Mouse (Mus musculus) intestine, embryonic 16.5 days (tissue): ENCODE results near the gene Kif21a. TPM values are rescaled to one million over a fixed set of nuclear protein-coding genes. Genes with fewer than 3 reads are reported as not detected.

Experiments
- ATAC-seq: fragments of 200-750 bp; cut with Nextera tagmentation; 2 replicates; pipeline ENCODE4 v1.8.0; 2017; ENCODE audit warnings: moderate TSS enrichment, moderate library complexity
- H3K27ac ChIP-seq: fragments of 300-500 bp; sonication (generic); 2 replicates; pipeline ENCODE4 v1.5.1; 2014; ENCODE audit warnings: mild to moderate bottlenecking, low read length
- H3K27me3 ChIP-seq: fragments of 300-500 bp; sonication (generic); replicated peaks from 2 replicates; pipeline ENCODE4 v1.6.1; 2014; ENCODE audit warnings: low read length, control low read depth, mixed read lengths; ENCODE audit not compliant: control insufficient read depth, insufficient read depth
- H3K36me3 ChIP-seq: fragments of 300-500 bp; sonication (generic); 2 replicates; pipeline ENCODE4 v1.6.1; 2014; ENCODE audit warnings: low read length, control low read depth; ENCODE audit not compliant: control insufficient read depth, insufficient read depth
- H3K4me1 ChIP-seq: fragments of 300-500 bp; sonication (generic); 2 replicates; pipeline ENCODE4 v1.6.1; 2014; ENCODE audit warnings: low read length, control low read depth, mixed read lengths; ENCODE audit not compliant: control insufficient read depth, insufficient read depth
- H3K4me2 ChIP-seq: fragments of 300-500 bp; sonication (generic); 2 replicates; pipeline ENCODE4 v1.6.1; 2014; ENCODE audit warnings: low read depth, low read length, control low read depth
- H3K4me3 ChIP-seq: fragments of 300-500 bp; sonication (generic); 2 replicates; pipeline ENCODE4 v1.5.1; 2014; ENCODE audit warnings: mild to moderate bottlenecking, low read length
- H3K9ac ChIP-seq: fragments of 300-500 bp; sonication (generic); 2 replicates; pipeline ENCODE4 v1.6.1; 2014; ENCODE audit warnings: low read depth, low read length
- H3K9me3 ChIP-seq: fragments of 300-500 bp; sonication (generic); 2 replicates; pipeline ENCODE4 v1.6.1; 2016; ENCODE audit warnings: low read length, control low read depth; ENCODE audit not compliant: control insufficient read depth
- WGBS: fragments of 180-500 bp; shearing (Covaris S2); extraction: QIAGEN DNeasy Blood & Tissue Kit; methylation state at CpG from one replicate; pipeline ENCODE4 v1.1.7; 2014; 5-methylcytosine and 5-hydroxymethylcytosine counted together
- polyA plus RNA-seq: library from polyadenylated mRNA; unstranded; fragments of >200 nt; fragmentation: Nextera tagmentation; extraction: Ambion mirVana; gene quantifications from 2 replicates; pipeline ENCODE4 v1.2.1, GENCODE M21; 2015

Gene Kif21a
- polyA plus RNA-seq, 1 experiment from 2014 or later = 10.6 TPM

DNA sequence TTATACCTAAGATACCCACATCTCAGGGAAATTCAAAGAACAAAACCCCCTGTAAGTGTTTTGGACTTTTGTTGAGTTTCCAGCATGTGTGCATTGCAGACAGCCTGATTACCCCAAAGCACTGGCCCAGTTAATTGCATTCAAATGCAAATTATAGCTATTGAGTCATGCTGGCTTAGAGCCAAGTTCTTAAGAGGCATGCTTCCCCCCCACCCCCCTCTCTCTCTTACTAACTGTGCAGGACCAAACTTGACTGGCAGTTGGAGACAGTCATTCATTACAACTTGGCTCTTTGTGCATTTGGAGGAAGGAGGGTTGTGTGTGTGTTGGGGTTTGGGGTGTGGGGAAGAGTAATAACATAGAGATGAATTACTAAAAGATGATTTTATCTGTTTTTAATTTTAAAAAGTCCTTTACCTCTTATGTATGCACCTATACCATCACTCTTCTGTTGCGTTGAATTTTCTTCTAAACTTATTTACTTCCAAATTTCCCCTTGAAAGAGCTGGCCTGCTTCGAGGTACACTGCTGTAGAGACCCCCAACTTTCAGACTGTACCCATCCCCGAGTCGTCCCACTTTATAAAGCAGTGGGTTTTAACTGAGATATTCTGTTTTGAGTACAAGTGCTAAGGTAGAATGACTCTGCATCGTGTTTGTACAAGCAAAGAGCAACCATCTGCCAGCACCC lies 6.6 kb upstream of the Kif21a start:
- WGBS = 53% methylated on average over 5 of the region's 5 CpGs

GRCm38 (mm10) chr15:91048951-91049495 lies 725 bp downstream of the Kif21a start:
- Histone ChIP-seq H3K9ac (peak overlapping the region; percentile 86), H3K27ac (peak overlapping the region; percentile 82), H3K9me3 (no peaks in the 10 kb centered on the region), H3K4me3 (peak overlapping the region; percentile 88), H3K4me2 (peak overlapping the region; percentile 98), H3K4me1 (0 out of 2 replicates have a peak, but pooled peaks cover 5% of the 10 kb centered on the region), H3K36me3 (no peaks in the 10 kb centered on the region), H3K27me3 (no peaks in the 10 kb centered on the region)
- peak; percentile 70 for ATAC-seq
- WGBS = 1% methylated on average over 43 of the region's 47 CpGs

More for the DNA sequence above, 6.6 kb upstream of the Kif21a start:
- Histone ChIP-seq H3K9ac (no peak overlapping the region), H3K36me3 (no peaks in the 10 kb centered on the region), H3K27ac (no peak overlapping the region), H3K4me3 (no peak overlapping the region), H3K4me1 (no peaks in the 10 kb centered on the region), H3K4me2 (no peak overlapping the region), H3K9me3 (no peaks in the 10 kb centered on the region), H3K27me3 (no peaks in the 10 kb centered on the region)
- ATAC-seq = peak; percentile 36; the same call in 1 of the 2 replicates

GRCm38 (mm10) chr15:91047627-91048026 lies 2.1 kb downstream of the Kif21a start:
- H3K9ac ChIP-seq = no peak overlapping the region
- no peaks in the 10 kb centered on the region for H3K27me3 ChIP-seq
- H3K4me1 ChIP-seq = 0 out of 2 replicates have a peak, but pooled peaks cover 5% of the 10 kb centered on the region
- H3K4me2 ChIP-seq = no peak overlapping the region
- H3K4me3 ChIP-seq = no peak overlapping the region
- 79% methylated on average over 11 of the region's 11 CpGs for WGBS
- H3K36me3 ChIP-seq = no peaks in the 10 kb centered on the region
- no peak overlapping the region for H3K27ac ChIP-seq
- no peak for ATAC-seq
- H3K9me3 ChIP-seq = no peaks in the 10 kb centered on the region

- 0 out of 2 replicates have a peak, but pooled peaks cover 5% of the 10 kb centered on the region for H3K4me1 ChIP-seq
- H3K27ac ChIP-seq = no peak overlapping the region
- H3K36me3 ChIP-seq = no peaks in the 10 kb centered on the region
- no peak overlapping the region for H3K4me2 ChIP-seq
- H3K27me3 ChIP-seq = no peaks in the 10 kb centered on the region
- H3K9me3 ChIP-seq = no peaks in the 10 kb centered on the region
- no peak overlapping the region for H3K9ac ChIP-seq
- 60% methylated on average over 8 of the region's 8 CpGs for WGBS
- H3K4me3 ChIP-seq = no peak overlapping the region
- ATAC-seq = no peak
Observed at GRCm38 (mm10) chr15:91046506-91046905, 3.2 kb downstream of the Kif21a start.

DNA sequence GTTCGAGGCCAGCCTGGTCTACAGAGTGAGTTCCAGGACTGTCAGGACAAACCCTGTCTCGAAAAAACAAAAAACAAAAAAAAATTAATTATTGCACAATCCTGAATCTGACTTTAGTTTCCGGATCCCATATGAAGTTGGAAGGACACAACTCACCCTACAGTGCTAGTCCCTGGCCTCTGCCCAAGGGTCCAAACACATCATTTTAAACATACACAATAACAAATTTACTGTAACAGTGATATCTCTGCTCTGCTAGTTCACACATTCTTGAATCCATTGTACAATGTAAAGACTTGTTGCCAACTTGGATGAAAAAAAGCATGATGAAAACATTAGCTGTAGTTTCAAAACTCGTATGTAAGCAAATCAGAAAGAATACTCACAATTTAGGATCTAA lies 6.5 kb downstream of the Kif21a start:
- H3K27ac ChIP-seq = no peak overlapping the region
- WGBS = 90% methylated on average over 4 of the region's 4 CpGs
- no peaks in the 10 kb centered on the region for H3K9me3 ChIP-seq
- no peak overlapping the region for H3K9ac ChIP-seq
- no peak overlapping the region for H3K4me3 ChIP-seq
- no peak for ATAC-seq
- no peaks in the 10 kb centered on the region for H3K36me3 ChIP-seq
- no peaks in the 10 kb centered on the region for H3K27me3 ChIP-seq
- H3K4me2 ChIP-seq = no peak overlapping the region
- H3K4me1 ChIP-seq = 0 out of 2 replicates have a peak, but pooled peaks cover 2% of the 10 kb centered on the region

GRCm38 (mm10) chr15:91038860-91039259 lies 10.9 kb downstream of the Kif21a start:
- Histone ChIP-seq H3K36me3 (no peaks in the 10 kb centered on the region), H3K4me2 (no peak overlapping the region), H3K27ac (no peak overlapping the region), H3K4me3 (no peak overlapping the region), H3K27me3 (no peaks in the 10 kb centered on the region), H3K4me1 (no peaks in the 10 kb centered on the region), H3K9ac (no peak overlapping the region), H3K9me3 (no peaks in the 10 kb centered on the region)
- no peak for ATAC-seq
- WGBS = 72% methylated on average over 5 of the region's 5 CpGs

DNA sequence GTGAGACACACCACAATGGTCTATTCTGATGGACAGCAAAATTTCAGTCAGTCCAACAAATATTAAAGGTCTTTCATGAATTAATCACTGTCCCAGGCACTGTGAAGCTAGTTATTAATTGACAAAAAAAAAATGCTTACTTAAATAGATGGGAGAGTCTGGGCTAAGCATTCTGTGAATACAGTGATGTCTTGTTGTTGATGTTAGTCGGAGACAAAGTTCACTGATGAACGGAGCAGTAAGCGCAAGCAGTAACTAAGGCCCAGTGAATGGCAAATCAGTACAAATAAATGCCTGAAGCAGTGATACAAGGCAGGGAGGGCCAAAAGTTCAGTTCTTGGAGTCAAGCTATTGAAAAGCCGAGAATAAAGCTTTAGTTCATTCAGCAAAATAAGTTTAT lies 15.7 kb downstream of the Kif21a start:
- Histone ChIP-seq H3K4me2 (no peak overlapping the region), H3K27ac (no peak overlapping the region), H3K4me1 (no peaks in the 10 kb centered on the region), H3K9ac (no peak overlapping the region), H3K36me3 (no peaks in the 10 kb centered on the region), H3K4me3 (no peak overlapping the region), H3K9me3 (no peaks in the 10 kb centered on the region), H3K27me3 (no peaks in the 10 kb centered on the region)
- WGBS = 51% methylated on average over 4 of the region's 4 CpGs
- no peak for ATAC-seq

DNA sequence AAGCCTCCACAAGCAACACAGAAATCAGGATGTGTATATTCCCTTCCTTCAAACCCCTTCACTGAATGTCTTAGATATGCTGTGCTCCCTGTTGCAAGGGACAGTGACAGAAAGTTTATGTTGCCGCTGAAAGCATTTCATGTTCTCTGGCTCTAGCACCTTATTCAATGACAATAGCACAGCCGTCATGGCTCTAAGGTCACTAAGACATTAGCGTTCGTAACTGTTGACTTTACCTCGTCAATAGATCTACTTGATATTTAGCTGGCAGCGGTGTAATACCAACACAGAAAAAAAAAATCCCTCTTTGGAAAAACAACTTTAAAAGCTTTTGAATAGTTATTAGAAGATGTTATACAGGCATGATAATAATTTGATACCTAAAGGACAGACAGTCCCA lies 16.2 kb downstream of the Kif21a start:
- Histone ChIP-seq H3K36me3 (no peaks in the 10 kb centered on the region), H3K27me3 (no peaks in the 10 kb centered on the region), H3K9ac (no peak overlapping the region), H3K4me2 (no peak overlapping the region), H3K4me3 (no peak overlapping the region), H3K27ac (no peak overlapping the region), H3K4me1 (no peaks in the 10 kb centered on the region), H3K9me3 (no peaks in the 10 kb centered on the region)
- no peak for ATAC-seq
- WGBS = 65% methylated on average over 6 of the region's 6 CpGs

DNA sequence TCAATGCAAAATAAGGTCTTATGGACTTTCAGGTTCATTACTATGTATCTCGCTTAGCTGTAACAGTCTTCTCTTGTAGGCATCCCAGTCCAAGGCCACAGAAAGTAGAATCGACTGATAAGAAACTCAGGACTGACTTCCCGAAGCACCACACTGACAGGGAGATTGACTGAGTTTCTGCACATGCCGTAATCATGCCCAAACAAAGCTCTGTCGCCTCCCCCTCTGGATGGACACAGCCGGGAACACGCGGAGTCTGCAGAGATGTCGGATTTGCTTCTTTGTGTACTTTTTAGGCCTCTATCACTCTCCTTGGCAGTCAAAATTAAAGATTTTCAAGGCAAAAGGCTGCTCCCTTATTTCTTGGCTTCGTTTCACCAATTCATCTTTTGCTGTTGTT lies 20.8 kb downstream of the Kif21a start:
- ATAC-seq = no peak
- no peaks in the 10 kb centered on the region for H3K27me3 ChIP-seq
- H3K4me2 ChIP-seq = no peak overlapping the region
- no peaks in the 10 kb centered on the region; the same call in 1 of the 2 replicates for H3K9me3 ChIP-seq
- no peak overlapping the region for H3K27ac ChIP-seq
- H3K36me3 ChIP-seq = no peaks in the 10 kb centered on the region
- no peak overlapping the region for H3K9ac ChIP-seq
- H3K4me1 ChIP-seq = no peaks in the 10 kb centered on the region
- WGBS = 55% methylated on average over 10 of the region's 10 CpGs
- no peak overlapping the region for H3K4me3 ChIP-seq
